Mouse (Mus musculus): ENCODE measurements around the gene Dnajb4. TPM values are rescaled to one million over a fixed set of nuclear protein-coding genes. Genes with fewer than 3 reads are reported as not detected.
A peak's percentile ranks its signal among the peaks of the same experiment; 100 is the strongest.
"Not testable (repeated sequence)": the region's sequence is repeated elsewhere in the genome, so short reads cannot be mapped to it uniquely, and the experiment has no call there.

Dnajb4 gene
- polyA plus RNA-seq (2012; ENCODE audit: insufficient read depth, insufficient read length, missing spikeins): 20.5 and 26.0 TPM in 2 replicates

DNA sequence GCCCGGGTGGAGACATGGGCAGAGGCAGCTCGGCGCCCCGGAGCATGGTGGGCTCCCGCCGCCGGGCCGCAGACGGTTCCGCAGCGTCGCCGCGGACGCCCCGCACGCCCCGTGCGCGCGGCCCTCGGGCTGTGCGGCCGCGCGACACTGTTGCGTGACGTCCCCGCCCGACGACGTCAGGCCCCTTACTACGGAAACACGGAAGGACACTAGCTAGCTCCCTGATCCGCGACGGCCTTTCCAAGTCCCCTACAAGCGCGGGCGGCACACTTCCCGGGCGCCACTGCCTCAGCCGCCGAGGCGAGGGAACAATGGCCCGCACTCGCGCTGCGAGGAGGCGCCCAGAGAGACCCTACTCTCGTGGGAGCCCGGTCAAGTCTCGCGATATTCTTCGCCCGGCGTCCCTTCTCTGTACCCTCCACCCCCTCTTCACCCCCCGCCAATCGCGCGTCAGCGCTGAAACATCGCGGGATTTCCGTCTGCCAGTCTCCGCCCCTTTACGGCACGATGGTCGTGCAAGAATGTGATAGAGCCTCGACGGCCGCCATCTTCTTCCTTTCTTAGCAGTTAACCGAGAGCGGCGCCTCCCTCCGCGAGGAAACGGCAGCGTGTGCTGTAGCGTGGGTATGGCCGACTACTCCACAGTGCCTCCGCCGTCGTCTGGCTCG is at the start of gene Dnajb4, which contains the start of gene Fubp1:
Gene Dnajb4 (minus strand): TSS at position 336 of the 668 bp plus-strand sequence.
Gene Fubp1 (plus strand): TSS at position 456 of the 668 bp plus-strand sequence.
- peak within 1 kb of the TSS; percentile 99 for H3K27ac ChIP-seq (ENCODE audit: insufficient read depth, low read depth, low read length)
- TF ChIP-seq POLR2A (IDR thresholded peaks at IDR 0.05; ENCODE audit: borderline replicate concordance, low read depth, low read length) (0 out of 2 replicates have a peak, but pooled peaks have one; percentile 41), CTCF (IDR thresholded peaks at IDR 0.05; ENCODE audit: low read depth, low read length) (no peak)
- peaks cover 10% of the 10 kb centered on the region for H3K4me1 ChIP-seq (ENCODE audit: control insufficient read depth, insufficient read depth, low read length)
- peak within 1 kb of the TSS; percentile 97 for H3K4me3 ChIP-seq (ENCODE audit: insufficient read depth, low read length)

DNA sequence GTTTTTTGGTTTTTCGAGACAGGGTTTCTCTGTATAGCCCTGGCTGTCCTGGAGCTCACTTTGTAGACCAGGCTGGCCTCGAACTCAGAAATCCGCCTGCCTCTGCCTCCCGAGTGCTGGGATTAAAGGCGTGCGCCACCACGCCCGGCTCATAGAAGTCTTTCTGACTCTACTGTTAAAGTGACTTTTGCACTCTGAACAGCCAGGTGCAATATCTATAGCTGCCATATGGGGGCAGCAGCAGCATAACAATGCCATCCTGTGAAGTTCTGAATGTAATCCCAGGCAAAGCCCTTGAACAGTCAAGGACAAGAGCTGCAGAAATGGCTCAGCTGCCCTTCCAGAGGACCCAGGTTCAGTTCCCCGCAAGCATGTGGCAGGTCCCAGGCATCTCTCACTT is 49.3 kb upstream of the Dnajb4 start:
- H3K4me3 ChIP-seq (ENCODE audit: insufficient read depth, low read length); H3K27ac ChIP-seq (ENCODE audit: insufficient read depth, low read depth, low read length): not testable (repeated sequence)
- H3K4me1 ChIP-seq (ENCODE audit: control insufficient read depth, insufficient read depth, low read length): peaks cover 13% of the 10 kb centered on the region
- TF ChIP-seq CTCF (IDR thresholded peaks at IDR 0.05; ENCODE audit: low read depth, low read length): peak; percentile 15; the same call in 1 of the 2 replicates

DNA sequence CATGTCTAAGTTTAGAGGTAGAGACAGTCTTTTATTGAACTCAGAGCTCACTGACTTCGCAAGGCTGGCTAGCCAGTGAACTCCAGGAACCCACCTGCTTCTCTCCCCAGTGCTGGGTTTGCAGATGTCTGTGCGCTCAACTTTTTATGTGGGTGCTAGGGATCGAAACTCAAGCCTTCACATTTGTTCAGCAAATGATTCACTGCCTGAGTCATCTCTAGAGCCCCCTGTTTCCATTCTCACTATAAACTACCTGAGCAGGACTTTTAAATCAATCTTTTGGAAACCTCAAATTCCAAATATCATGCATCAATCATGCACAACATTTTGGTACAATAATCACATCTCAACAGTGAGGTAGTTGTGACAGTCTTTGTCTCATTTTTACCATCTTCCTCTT is 47.4 kb upstream of the Dnajb4 start:
- TF ChIP-seq CTCF (IDR thresholded peaks at IDR 0.05; ENCODE audit: low read depth, low read length): no peak
- Histone ChIP-seq H3K4me3 (ENCODE audit: insufficient read depth, low read length) (no peak overlapping the region), H3K27ac (ENCODE audit: insufficient read depth, low read depth, low read length) (no peak overlapping the region), H3K4me1 (ENCODE audit: control insufficient read depth, insufficient read depth, low read length) (peaks cover 8% of the 10 kb centered on the region)

DNA sequence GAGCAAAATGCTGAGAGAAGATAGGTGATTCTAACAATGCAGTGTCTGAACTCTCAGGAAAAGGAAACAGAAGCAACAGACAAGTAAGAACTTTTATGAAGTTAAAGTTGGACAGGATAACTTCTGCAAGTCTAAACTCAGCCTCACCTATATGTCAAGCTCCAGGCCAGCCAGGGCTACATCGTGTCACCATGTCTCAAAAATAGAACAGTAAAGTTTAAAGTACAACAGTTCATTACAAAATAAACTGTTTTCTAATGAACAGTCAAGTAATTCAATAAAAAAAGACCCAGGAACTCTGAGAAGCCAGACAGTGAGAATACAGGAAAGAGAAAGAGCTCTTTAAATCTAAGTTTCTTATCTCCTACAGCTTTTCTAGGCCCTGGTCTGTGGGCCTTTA is 40.4 kb upstream of the Dnajb4 start:
- Histone ChIP-seq H3K4me3 (ENCODE audit: insufficient read depth, low read length) (no peak overlapping the region), H3K27ac (ENCODE audit: insufficient read depth, low read depth, low read length) (no peak overlapping the region), H3K4me1 (ENCODE audit: control insufficient read depth, insufficient read depth, low read length) (no peaks in the 10 kb centered on the region)
- TF ChIP-seq CTCF (IDR thresholded peaks at IDR 0.05; ENCODE audit: low read depth, low read length): no peak
- no peak for TF ChIP-seq POLR2A (IDR thresholded peaks at IDR 0.05; ENCODE audit: borderline replicate concordance, low read depth, low read length)

DNA sequence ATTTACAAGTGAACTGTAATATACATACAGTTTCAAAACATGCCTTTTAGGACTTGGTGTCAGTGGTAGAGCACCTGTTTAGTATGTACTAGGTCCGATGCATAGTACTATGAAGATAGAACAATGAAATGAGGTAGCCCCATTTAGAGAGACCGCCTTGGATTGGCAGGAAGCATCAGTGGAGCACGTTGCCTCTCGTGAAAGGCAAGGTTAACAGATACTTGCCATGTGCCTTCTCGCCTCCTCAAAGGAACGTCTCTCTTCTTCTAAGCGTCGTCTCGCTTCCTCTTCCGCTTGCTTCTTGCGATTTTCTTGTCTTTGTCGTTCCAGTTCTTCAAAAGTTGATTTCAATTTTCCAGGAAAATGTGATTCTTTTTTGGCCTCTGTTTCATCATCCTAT is 37.6 kb upstream of the Dnajb4 start:
- Histone ChIP-seq H3K27ac (ENCODE audit: insufficient read depth, low read depth, low read length) (no peak overlapping the region), H3K4me3 (ENCODE audit: insufficient read depth, low read length) (no peak overlapping the region), H3K4me1 (ENCODE audit: control insufficient read depth, insufficient read depth, low read length) (no peaks in the 10 kb centered on the region)
- TF ChIP-seq CTCF (IDR thresholded peaks at IDR 0.05; ENCODE audit: low read depth, low read length) (no peak), POLR2A (IDR thresholded peaks at IDR 0.05; ENCODE audit: borderline replicate concordance, low read depth, low read length) (no peak)

DNA sequence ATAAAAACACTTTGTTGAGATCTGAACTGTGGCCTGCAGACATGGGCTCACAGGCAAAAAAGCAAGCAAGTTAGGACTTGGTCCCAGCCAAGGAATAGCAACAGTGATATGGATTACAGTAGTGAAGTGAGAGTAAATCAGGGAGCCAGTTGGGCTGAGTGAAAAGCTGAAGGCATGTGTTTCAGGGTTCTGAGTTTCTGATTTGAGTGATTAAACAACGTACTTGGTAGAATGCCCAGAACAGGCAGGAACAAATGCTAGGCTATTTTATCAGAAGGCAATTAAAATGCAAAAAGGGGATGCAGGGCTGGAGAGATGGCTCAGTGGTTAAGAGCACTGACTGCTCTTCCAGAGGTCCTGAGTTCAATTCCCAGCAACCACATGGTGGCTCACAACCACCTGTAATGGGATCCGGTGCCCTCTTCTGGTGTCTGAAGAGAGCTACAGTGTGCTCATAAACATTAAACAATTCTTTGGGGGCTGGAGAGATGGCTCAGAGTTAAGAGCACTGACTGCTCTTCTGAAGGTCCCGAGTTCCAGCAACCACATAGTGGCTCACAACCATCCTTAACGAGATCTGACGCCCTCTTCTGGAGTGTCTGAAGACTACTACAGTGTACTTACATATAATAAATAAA is 35.3 kb upstream of the Dnajb4 start:
- Histone ChIP-seq H3K4me1 (ENCODE audit: control insufficient read depth, insufficient read depth, low read length) (no peaks in the 10 kb centered on the region), H3K4me3 (ENCODE audit: insufficient read depth, low read length) (no peak overlapping the region), H3K27ac (ENCODE audit: insufficient read depth, low read depth, low read length) (no peak overlapping the region)
- TF ChIP-seq CTCF (IDR thresholded peaks at IDR 0.05; ENCODE audit: low read depth, low read length): no peak

DNA sequence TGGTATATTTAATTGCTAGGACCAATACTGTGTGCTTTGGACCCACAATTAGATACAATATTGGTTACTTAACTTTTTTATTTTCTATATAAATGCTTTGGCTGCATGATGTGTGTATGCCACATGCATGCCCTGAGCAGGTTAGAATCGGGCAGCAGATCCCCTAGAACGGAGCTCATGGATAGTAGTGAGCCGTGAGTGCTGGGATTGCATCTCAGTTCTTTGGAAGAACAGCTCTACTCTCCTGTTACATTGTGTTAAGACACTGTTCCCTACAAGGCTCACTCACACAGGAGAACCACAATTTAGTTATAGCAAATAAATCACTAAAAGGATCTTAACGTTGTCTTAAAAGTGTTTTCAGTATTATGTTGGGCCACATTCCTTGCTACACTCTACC is 33.2 kb upstream of the Dnajb4 start:
- no peak for TF ChIP-seq POLR2A (IDR thresholded peaks at IDR 0.05; ENCODE audit: borderline replicate concordance, low read depth, low read length)
- no peak for TF ChIP-seq CTCF (IDR thresholded peaks at IDR 0.05; ENCODE audit: low read depth, low read length)

DNA sequence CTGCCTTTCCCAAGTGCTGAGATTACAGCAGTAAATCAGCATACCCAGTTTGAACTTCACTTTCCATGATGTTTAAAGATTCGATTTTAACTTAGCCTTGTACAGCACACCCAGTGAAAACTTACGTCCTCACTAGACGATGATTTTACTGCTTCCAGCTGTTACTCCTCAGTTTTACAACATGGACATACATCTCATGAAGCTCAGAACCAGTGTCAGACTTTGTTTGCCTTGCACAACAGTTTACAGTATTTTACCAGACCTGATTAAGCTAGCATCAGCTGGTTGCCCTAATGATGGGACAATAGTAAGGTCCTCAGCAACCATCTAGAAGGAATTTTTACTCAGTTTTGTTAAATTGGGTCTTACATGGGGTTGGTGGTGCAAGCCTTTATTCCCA is 31.0 kb upstream of the Dnajb4 start:
- no peaks in the 10 kb centered on the region for H3K4me1 ChIP-seq (ENCODE audit: control insufficient read depth, insufficient read depth, low read length)
- no peak overlapping the region for H3K27ac ChIP-seq (ENCODE audit: insufficient read depth, low read depth, low read length)
- TF ChIP-seq POLR2A (IDR thresholded peaks at IDR 0.05; ENCODE audit: borderline replicate concordance, low read depth, low read length): no peak
- TF ChIP-seq CTCF (IDR thresholded peaks at IDR 0.05; ENCODE audit: low read depth, low read length): no peak
- H3K4me3 ChIP-seq (ENCODE audit: insufficient read depth, low read length): no peak overlapping the region

More for the DNA sequence above, 33.2 kb upstream of the Dnajb4 start:
- no peak overlapping the region for H3K4me3 ChIP-seq (ENCODE audit: insufficient read depth, low read length)
- H3K4me1 ChIP-seq (ENCODE audit: control insufficient read depth, insufficient read depth, low read length): no peaks in the 10 kb centered on the region
- H3K27ac ChIP-seq (ENCODE audit: insufficient read depth, low read depth, low read length): no peak overlapping the region

DNA sequence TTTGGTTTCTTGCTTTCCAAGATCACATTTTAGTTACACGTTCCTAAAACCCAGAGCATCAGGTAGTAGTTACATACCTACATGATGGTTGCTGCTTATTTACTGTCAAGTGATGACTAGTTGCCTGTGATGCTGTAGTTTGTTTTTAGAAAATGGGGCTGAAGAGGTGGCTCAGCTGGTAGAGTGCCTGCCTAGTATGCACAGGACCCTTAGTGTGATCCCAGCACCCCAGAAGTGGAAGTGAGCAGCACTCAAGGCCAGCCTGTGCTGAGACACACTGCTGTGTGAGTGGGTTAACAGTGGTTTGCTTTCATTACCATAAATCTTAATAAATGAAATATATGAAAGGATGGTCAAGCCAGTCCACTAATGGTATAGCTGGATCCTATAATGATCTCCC is 29.5 kb upstream of the Dnajb4 start:
- TF ChIP-seq POLR2A (IDR thresholded peaks at IDR 0.05; ENCODE audit: borderline replicate concordance, low read depth, low read length): no peak
- no peak for TF ChIP-seq CTCF (IDR thresholded peaks at IDR 0.05; ENCODE audit: low read depth, low read length)
- no peaks in the 10 kb centered on the region for H3K4me1 ChIP-seq (ENCODE audit: control insufficient read depth, insufficient read depth, low read length)
- H3K4me3 ChIP-seq (ENCODE audit: insufficient read depth, low read length): no peak overlapping the region
- no peak overlapping the region for H3K27ac ChIP-seq (ENCODE audit: insufficient read depth, low read depth, low read length)

DNA sequence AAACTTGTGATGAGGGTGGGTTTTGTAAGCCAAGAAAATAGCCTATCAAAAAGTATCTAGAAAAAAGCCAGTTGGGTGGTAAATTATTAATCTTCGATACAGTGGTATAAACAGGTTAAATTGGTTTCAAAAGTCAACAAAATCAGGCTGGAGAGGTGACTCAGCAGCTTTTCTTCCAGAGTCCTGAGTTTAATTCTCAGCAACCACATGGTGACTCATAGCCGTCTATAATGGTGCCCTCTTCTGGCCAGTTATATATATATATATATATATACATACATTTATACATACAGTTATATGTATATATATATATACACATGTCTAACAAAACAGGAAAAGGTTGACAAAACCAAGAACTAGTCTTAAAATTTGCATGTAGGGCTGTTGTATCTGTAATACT is 28.7 kb upstream of the Dnajb4 start:
- Histone ChIP-seq H3K27ac (ENCODE audit: insufficient read depth, low read depth, low read length) (no peak overlapping the region), H3K4me3 (ENCODE audit: insufficient read depth, low read length) (no peak overlapping the region), H3K4me1 (ENCODE audit: control insufficient read depth, insufficient read depth, low read length) (0 out of 2 replicates have a peak, but pooled peaks cover 2% of the 10 kb centered on the region)
- TF ChIP-seq CTCF (IDR thresholded peaks at IDR 0.05; ENCODE audit: low read depth, low read length) (no peak), POLR2A (IDR thresholded peaks at IDR 0.05; ENCODE audit: borderline replicate concordance, low read depth, low read length) (no peak)
